Mouse (Mus musculus) forebrain, embryonic 10.5 days (tissue): ENCODE data around the gene Usp39. TPM values are rescaled to one million over a fixed set of nuclear protein-coding genes. Genes with fewer than 3 reads are reported as not detected.

Experiments
- DNase-seq: peaks from one replicate; pipeline ENCODE4 v3.0.0-alpha.2; 2017; ENCODE audit warnings: low spot score; ENCODE audit errors: extremely low spot score
- H3K27ac ChIP-seq: fragments of 300-500 bp; sonication (generic); 2 replicates; pipeline ENCODE4 v1.5.1; 2016; ENCODE audit warnings: mild to moderate bottlenecking
- H3K27me3 ChIP-seq: fragments of 300-500 bp; sonication (generic); 2 replicates; pipeline ENCODE4 v1.6.1; 2016; ENCODE audit warnings: mild to moderate bottlenecking; ENCODE audit not compliant: poor library complexity, severe bottlenecking
- H3K36me3 ChIP-seq: fragments of 300-500 bp; sonication (generic); replicated peaks from 2 replicates; pipeline ENCODE4 v1.6.1; 2016; ENCODE audit warnings: mild to moderate bottlenecking, moderate library complexity
- H3K4me1 ChIP-seq: fragments of 300-500 bp; sonication (generic); 2 replicates; pipeline ENCODE4 v1.6.1; 2016
- H3K4me3 ChIP-seq: fragments of 300-500 bp; sonication (generic); 2 replicates; pipeline ENCODE4 v1.5.1; 2016; ENCODE audit warnings: mild to moderate bottlenecking, moderate library complexity
- H3K9me3 ChIP-seq: fragments of 300-500 bp; sonication (generic); 2 replicates; pipeline ENCODE4 v1.6.1; 2016; ENCODE audit warnings: mild to moderate bottlenecking, moderate library complexity
- WGBS: fragments of 180-500 bp; shearing (Covaris S2); methylation state at CpG from one replicate; pipeline ENCODE4 v1.1.7; 2016; 5-methylcytosine and 5-hydroxymethylcytosine counted together
- polyA plus RNA-seq: library from polyadenylated mRNA; unstranded; fragments of >200 nt; fragmentation: Nextera tagmentation; extraction: Ambion mirVana; gene quantifications from 2 replicates; pipeline ENCODE4 v1.2.1, GENCODE M21; 2016

Gene Usp39
- polyA plus RNA-seq, 1 experiment from 2014 or later, result 90.1 TPM

DNA sequence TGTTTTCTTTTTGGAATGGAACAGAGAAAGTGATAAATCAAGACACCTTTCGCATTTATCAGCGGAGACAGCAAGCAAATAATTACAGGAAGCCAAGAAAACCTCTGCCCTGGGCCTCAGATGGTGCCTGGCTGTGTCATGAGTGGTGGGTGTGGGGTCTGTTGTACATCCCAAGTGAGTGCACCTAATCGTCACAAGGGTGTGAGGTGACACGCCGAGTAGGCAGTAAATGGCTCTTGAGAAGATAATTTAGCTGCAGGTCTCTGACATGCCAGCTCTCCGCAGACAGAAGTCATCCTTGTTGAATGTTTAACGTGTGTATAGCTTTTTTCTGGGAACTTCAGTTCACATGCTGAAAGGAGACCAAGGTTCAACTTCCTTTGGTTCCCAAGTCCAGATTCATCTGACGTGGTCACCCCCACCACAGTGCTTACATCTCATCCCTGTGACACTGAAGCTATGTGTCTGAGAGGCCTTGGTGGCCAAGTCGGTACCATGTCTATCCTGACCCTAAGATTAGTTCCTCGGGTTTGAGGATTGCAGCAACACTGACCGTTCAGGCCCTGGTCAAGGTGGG is 42.5 kb downstream of the Usp39 start:
- Histone ChIP-seq H3K9me3 (no peaks in the 10 kb centered on the region), H3K4me1 (peaks cover 7% of the 10 kb centered on the region), H3K36me3 (no peaks in the 10 kb centered on the region), H3K4me3 (no peak overlapping the region), H3K27ac (no peak overlapping the region), H3K27me3 (no peaks in the 10 kb centered on the region)
- no peak for DNase-seq
- WGBS, result 90% methylated on average over 11 of the region's 11 CpGs

DNA sequence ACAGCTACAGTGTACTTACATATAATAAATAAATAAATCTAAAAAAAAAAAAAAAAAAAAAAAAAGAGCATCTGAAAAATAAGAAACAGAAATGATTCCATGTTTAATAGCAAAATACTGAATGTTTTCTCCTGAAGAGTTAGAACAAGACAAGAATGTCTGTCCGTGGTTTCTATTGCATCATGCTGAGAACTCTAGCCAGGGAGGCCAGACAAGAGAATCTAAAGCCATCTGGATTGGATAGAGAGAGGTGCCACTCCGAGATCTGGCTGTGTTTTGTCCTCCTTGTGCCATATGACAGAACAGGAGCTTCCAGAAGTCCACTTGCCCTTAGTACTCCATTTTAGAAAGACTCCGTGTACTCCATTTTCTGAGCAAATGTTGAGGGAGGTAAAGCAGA is 47.2 kb downstream of the Usp39 start:
- H3K4me3 ChIP-seq, result no peak overlapping the region
- 82% methylated on average over 3 of the region's 3 CpGs for WGBS
- no peak for DNase-seq
- no peaks in the 10 kb centered on the region for H3K36me3 ChIP-seq
- H3K27me3 ChIP-seq, result no peaks in the 10 kb centered on the region
- H3K9me3 ChIP-seq, result no peaks in the 10 kb centered on the region
- H3K27ac ChIP-seq, result no peak overlapping the region
- no peaks in the 10 kb centered on the region for H3K4me1 ChIP-seq

DNA sequence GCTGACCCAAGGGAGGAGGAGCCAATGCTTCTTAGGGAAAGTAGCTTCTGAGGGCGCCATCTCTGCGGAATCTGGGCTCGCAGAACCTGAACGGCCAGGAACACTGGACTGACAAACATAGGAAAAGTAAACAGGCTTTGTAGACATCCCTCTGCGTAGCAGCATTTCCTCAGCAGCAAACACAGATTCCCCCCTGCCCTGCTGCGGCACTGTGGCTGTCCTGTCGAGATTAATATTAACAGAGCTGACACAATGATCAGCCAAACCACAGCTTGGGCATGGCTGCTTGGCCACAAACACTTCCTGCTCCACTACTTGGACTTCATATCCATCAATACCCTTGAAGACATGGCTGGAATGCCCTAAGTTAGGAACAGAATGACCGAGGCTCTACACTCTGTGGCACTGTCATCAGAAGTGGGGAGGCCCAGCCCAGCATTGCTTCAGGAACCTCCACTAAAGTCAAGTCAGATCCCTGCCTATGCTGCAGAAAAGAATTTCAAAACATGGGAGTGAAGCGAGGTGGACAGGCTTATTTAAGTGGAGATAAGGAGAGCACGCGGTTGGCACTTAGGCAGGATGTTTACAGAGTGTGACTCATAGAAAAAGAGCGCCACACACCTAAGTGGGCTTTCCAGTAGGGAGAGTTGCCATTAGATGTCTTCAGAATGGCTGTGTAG is 51.9 kb downstream of the Usp39 start:
- Histone ChIP-seq H3K9me3 (no peaks in the 10 kb centered on the region), H3K36me3 (no peaks in the 10 kb centered on the region), H3K27ac (no peak overlapping the region), H3K4me1 (no peaks in the 10 kb centered on the region), H3K4me3 (no peak overlapping the region), H3K27me3 (no peaks in the 10 kb centered on the region)
- DNase-seq, result no peak
- WGBS, result 87% methylated on average over 12 of the region's 12 CpGs

DNA sequence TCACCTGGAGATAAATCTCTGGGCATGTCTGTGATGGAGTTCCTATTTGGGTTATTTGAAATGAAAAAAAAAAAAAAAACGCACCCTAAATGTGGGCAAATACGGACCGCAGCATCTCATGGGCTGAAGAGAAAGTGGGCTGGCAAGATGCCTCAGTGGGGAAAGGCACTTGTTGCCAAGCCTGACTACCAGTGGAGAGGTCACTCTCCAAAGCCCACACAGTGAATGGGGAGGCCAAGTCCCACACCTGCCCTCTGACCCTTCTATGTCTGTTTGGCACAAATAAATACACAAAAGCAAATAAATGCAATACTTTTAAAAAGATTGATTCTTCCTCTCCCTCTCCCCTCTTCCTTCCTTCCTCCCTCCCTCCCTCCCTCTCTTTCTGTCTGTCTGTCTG is 55.5 kb downstream of the Usp39 start:
- H3K4me3 ChIP-seq, result no peak overlapping the region
- DNase-seq, result no peak
- H3K4me1 ChIP-seq, result peaks cover 13% of the 10 kb centered on the region
- no peaks in the 10 kb centered on the region for H3K9me3 ChIP-seq
- no peak overlapping the region for H3K27ac ChIP-seq
- no peaks in the 10 kb centered on the region for H3K27me3 ChIP-seq
- H3K36me3 ChIP-seq, result no peaks in the 10 kb centered on the region
- 94% methylated on average over 3 of the region's 3 CpGs for WGBS

DNA sequence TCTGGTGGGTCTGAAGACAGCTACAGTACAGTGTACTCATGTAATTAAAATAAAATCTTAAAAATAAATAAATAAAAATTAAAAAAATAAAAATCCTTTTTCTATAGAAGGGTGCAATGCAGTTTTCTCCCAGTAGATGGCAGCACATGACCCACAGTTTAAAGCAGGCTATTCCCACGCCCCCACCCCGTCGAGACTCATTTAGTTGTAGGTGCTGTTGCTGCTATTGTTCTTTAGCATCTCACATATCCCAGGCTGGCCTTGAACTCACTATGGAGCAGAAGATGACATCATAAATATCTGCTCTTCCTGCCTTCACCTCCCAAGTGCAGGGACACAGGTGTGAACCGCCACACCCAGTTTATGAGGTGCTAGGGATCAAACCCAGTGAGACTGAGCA is 61.1 kb downstream of the Usp39 start:
- Histone ChIP-seq H3K36me3 (no peaks in the 10 kb centered on the region), H3K9me3 (no peaks in the 10 kb centered on the region), H3K27me3 (no peaks in the 10 kb centered on the region), H3K4me1 (peaks cover 13% of the 10 kb centered on the region), H3K27ac (no peak overlapping the region), H3K4me3 (no peak overlapping the region)
- no peak for DNase-seq
- WGBS, result 27% methylated on average over 4 of the region's 4 CpGs

DNA sequence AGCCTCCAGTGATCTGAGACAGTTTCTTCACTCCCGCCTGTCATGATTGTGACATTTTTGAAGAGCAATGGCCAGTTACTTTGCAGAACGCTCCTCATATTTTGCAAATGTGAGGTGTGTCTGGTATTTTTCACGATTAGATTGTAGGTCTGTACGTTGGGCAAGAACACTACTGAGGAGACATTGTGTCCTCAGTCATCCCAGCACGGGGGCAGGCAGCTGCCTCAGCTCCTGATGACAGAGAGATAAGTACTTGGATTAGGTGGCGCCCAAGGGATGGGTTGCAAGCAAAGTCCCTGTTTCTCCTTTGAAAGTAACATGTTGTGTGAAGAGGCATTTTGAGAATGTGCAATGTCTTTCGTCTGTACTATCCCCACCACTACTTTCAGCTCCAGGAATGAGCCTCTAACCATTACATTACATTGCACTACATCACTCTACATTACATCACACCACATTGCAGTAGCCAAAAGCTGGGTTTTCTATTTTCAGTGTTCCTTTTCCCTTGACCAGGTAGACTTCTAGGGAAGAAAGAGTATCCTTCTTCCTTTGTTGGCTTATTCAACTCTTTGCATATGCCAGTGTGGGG is 64.5 kb downstream of the Usp39 start:
- WGBS, result 80% methylated on average over 7 of the region's 7 CpGs
- Histone ChIP-seq H3K36me3 (no peaks in the 10 kb centered on the region), H3K27me3 (no peaks in the 10 kb centered on the region), H3K4me3 (no peak overlapping the region), H3K27ac (no peak overlapping the region), H3K4me1 (peaks cover 3% of the 10 kb centered on the region), H3K9me3 (no peaks in the 10 kb centered on the region)
- no peak for DNase-seq

DNA sequence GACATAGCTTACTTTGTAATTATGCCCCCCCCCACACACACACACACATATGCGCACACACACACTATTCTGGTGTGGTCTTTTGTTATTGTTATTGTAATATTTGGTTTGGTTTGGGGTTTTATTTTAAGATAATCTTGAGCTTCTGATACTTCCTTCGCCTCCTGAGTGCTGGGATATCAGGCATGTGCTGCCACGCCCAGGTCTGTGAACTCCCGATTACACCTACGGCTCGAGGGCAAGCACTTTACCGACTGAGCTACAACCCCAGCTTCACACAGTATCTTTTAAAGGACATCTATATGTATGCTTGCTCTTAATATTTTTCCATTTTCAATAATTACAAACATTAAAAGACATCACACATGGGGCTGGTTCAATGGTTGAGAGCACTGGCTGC is 65.5 kb downstream of the Usp39 start:
- H3K4me3 ChIP-seq, result no peak overlapping the region
- H3K9me3 ChIP-seq, result no peaks in the 10 kb centered on the region
- 83% methylated on average over 7 of the region's 7 CpGs for WGBS
- H3K27me3 ChIP-seq, result no peaks in the 10 kb centered on the region
- H3K27ac ChIP-seq, result 0 out of 2 replicates have a peak overlapping the region, but pooled peaks have one; percentile 51
- no peaks in the 10 kb centered on the region; the same call in 1 of the 2 replicates for H3K4me1 ChIP-seq
- DNase-seq, result no peak
- no peaks in the 10 kb centered on the region for H3K36me3 ChIP-seq

DNA sequence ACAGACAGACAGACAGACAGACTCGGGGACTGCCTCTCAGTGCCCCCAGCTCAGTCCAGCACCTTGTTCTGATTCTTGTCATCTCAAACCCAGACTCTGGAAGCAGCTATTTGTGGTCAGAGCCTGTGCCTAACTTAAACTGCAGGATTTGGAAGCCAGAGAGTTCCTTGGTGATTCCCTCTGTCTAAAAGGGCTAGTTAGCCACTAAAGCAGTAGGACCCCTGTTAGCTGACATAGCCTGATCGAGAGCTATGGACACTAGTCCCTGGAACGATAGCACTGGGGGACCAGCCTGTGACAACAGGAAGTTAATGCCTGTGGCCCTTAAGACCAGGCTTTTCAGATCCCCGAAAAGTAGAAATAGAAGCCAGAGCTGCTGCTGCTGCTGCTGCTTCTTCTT is 66.1 kb downstream of the Usp39 start:
- Histone ChIP-seq H3K27me3 (no peaks in the 10 kb centered on the region), H3K36me3 (no peaks in the 10 kb centered on the region), H3K9me3 (no peaks in the 10 kb centered on the region), H3K4me1 (no peaks in the 10 kb centered on the region; the same call in 1 of the 2 replicates), H3K4me3 (no peak overlapping the region), H3K27ac (peak overlapping the region; percentile 51; the same call in 1 of the 2 replicates)
- WGBS, result 84% methylated on average over 4 of the region's 4 CpGs
- no peak for DNase-seq

DNA sequence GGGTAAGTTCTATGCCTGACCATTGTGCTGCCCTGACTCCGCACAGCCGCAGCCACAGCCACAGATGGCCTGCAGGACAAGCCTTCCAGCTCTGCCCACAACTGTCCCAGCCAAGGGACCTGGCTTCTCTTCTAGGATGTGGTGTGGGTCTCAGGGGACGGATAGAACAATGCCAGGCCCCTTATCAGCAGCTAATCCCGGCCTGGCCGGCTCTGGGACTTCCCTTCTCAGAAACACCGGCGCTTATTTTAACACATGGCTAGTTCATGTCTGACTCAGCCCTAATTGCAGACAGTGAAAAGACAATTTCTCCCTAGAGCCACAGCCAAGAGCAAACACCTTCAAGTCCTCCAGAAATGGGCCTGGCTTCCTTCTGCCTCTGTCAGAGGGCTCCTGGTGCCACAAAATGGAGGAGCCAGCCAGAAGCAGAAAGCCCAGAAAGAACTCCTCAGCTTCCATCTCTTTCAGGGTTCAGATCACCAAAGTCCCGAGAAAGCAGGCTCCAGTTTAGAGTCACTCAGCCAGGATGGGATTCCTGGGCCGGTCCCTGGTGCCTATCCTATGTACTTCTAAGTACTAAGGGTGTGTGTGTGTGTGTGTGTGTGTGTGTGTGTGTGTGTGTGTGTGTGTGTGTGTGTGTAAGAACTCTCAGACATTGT is 67.3 kb downstream of the Usp39 start:
- no peaks in the 10 kb centered on the region; the same call in 1 of the 2 replicates for H3K4me1 ChIP-seq
- no peaks in the 10 kb centered on the region for H3K27me3 ChIP-seq
- H3K36me3 ChIP-seq, result no peaks in the 10 kb centered on the region
- 85% methylated on average over 9 of the region's 9 CpGs for WGBS
- peak overlapping the region; percentile 64 for H3K27ac ChIP-seq
- H3K9me3 ChIP-seq, result no peaks in the 10 kb centered on the region
- DNase-seq, result no peak
- no peak overlapping the region for H3K4me3 ChIP-seq

DNA sequence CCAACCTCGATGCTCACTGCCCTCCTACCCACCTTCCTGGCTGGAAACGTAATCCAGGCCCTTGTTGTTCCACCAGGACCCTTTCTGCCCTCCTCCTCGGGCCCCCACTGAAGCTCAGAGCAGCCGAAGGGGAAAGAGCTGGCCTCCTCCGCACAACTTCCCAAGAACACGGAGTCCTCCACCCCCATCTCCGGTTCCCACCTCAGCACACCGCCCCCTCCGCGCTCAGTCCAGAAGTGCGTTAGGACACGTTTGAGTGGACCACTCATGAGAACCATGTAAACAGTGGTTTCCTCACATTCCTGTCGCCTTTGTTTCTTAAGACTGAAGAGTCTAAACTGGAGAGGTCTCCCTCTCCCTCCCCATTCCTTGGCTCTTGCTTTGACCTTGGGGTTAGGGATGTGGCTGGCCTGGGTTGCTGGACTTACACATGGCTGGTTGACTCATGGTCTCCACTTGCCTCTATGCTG is 68.0 kb downstream of the Usp39 start:
- peak overlapping the region; percentile 64; the same call in 1 of the 2 replicates for H3K27ac ChIP-seq
- H3K36me3 ChIP-seq, result no peaks in the 10 kb centered on the region
- no peaks in the 10 kb centered on the region for H3K9me3 ChIP-seq
- H3K4me3 ChIP-seq, result no peak overlapping the region
- WGBS, result 88% methylated on average over 13 of the region's 13 CpGs
- no peaks in the 10 kb centered on the region for H3K27me3 ChIP-seq
- no peaks in the 10 kb centered on the region; the same call in 1 of the 2 replicates for H3K4me1 ChIP-seq
- no peak for DNase-seq

DNA sequence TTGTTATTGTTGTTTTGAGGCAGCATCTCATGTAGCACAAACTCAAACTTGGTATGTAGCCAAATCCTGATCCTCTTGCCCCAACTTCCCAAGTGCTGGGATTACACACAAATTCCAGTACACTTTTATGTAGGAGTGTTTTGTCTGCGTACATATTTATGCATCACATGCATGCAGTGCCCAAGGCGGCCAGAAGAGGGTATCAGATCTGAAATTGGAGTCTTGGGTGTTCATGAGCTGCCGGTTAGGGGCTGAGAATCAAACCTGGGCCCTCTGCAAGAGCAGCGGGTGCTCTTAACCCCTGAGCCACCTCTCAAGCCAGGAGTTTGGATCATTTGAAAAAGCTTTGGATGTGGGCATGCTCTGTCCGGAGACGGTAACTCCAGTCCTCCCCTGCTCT is 68.8 kb downstream of the Usp39 start:
- H3K36me3 ChIP-seq, result no peaks in the 10 kb centered on the region
- no peak overlapping the region for H3K27ac ChIP-seq
- no peak overlapping the region for H3K4me3 ChIP-seq
- DNase-seq, result no peak
- no peaks in the 10 kb centered on the region for H3K9me3 ChIP-seq
- no peaks in the 10 kb centered on the region; the same call in 1 of the 2 replicates for H3K4me1 ChIP-seq
- WGBS, result 91% methylated on average over 6 of the region's 6 CpGs
- H3K27me3 ChIP-seq, result no peaks in the 10 kb centered on the region

DNA sequence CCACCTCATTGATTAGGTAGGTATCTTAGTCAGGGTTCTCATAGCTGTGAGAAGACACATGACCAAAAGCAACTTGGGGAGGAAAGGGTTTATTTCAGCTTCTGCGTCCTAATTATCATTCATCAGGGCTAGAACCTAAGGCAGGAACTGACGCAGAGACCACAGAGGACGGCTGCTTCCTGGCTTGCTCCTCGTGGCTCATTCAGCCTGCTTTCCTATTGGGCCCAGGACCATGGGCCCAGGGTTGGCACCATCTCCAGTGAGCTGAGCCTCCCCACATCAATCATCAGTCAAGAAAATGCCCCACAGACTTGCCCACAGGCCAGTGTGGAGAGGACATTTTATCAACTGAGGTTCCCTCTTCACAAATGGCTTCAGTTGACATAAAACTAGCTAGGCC is 69.5 kb downstream of the Usp39 start:
- no peak for DNase-seq
- Histone ChIP-seq H3K27ac (no peak overlapping the region), H3K36me3 (no peaks in the 10 kb centered on the region), H3K4me3 (no peak overlapping the region), H3K4me1 (no peaks in the 10 kb centered on the region; the same call in 1 of the 2 replicates), H3K9me3 (no peaks in the 10 kb centered on the region), H3K27me3 (no peaks in the 10 kb centered on the region)
- 84% methylated on average over 4 of the region's 4 CpGs for WGBS

DNA sequence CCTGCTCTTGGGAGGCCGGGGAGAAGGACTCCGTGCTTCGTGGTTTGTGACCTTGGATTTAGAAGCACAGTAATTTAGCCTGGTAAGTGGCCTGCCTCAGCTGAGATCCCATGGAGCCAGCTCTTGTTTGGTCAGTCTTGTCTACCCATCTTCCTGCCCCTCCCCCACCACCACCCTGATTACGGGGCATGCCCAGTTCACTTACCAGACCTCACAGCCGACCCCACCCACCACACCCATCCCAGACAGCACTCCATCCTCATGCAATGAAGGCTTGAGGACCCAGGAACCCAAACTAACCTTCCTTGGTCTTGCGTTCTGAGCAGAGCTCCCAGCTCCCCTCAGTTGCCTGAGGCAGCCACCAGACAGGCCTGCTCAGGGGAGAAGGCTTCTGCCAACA is 71.8 kb downstream of the Usp39 start:
- Histone ChIP-seq H3K4me3 (no peak overlapping the region), H3K4me1 (peaks cover 4% of the 10 kb centered on the region), H3K27ac (peak overlapping the region; percentile 56), H3K27me3 (no peaks in the 10 kb centered on the region), H3K9me3 (no peaks in the 10 kb centered on the region), H3K36me3 (no peaks in the 10 kb centered on the region)
- DNase-seq, result no peak
- 84% methylated on average over 6 of the region's 6 CpGs for WGBS
